Mouse (Mus musculus) telencephalon, adult 2 months (tissue): ENCODE data around the gene B3gnt3.

Source experiments
- DNase-seq: peaks from one replicate; pipeline ENCODE4 v3.0.0-alpha.2; 2011; ENCODE audit warnings: low read depth, low spot score

Gene B3gnt3

DNA sequence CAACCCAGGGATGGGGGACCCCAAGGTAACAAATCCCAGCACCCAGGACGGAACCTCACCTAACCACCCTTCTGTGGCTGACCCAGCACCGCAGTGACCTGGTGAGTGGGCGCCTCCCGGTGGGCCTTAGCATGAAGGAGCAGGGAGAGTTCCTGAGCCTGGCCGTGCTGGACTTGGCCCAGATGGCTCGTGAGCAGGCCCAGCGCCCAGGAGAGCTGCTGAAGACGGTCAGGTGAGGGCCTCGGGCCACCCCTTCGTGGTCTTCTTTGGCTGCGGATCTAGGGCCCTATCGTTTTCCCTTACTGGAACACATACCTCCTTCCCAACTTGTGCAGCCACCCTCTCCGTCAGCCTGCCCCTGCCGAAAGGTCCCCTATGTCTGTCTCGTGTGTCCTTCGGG, 22.5 kb downstream of the B3gnt3 start:
- no peak for DNase-seq

DNA sequence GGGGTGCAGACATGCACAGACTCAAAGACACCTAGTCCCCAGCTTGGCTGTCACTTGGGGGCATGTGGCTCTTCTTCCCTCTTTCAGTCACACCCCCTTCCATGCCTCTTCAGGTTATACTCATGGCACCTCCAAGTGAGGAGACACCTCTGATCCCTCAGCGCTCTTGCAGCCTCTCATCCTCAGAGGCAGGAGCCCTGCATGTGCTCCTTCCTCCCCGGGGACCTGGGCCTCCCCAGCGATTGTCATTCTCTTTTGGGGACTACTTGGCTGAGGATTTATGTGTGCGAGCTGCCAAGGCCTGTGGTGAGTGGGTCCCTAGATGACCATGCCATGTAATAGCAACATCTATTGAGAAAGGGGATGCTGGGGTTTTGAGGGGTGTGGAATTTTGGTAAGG, 23.4 kb downstream of the B3gnt3 start:
- no peak for DNase-seq

DNA sequence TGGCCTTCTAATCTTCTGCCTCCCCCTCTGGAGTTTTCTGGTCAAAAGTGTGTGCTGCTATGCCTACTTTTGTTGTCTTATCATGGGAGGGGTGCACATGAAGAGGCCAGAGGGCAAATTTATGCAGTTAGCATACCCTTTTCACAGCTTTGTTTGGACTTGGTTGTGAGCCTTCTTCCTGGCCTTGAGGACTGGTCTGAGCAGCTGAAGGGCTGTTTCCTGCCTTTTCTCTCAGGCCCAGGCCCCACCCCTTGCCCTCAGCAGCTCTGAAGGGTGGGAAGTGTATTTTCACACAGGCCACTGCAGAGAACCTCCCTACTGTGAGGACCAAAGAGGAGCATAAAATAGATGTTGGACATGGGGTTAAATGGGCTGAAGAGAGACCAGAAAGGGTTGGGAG, 24.0 kb downstream of the B3gnt3 start:
- DNase-seq: no peak

DNA sequence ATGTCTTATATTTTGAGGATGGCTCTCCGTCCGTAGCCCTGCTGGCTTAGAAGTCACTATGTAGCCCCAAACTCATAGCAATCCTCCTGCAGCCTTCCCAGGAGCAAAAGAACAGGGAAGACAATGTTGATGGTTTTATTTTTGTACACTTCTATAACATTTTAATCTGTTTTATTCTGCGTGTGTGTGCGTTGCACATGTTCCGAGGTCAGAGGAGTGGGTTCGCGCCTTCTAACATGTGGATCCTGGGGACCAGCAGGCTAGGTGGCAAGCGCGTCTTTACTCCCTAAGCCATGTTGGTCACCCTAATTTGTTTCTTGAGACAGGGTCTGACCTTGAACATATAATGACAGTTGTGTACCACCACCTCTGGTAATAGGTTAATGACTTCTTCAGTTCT, 24.8 kb downstream of the B3gnt3 start:
- no peak for DNase-seq

DNA sequence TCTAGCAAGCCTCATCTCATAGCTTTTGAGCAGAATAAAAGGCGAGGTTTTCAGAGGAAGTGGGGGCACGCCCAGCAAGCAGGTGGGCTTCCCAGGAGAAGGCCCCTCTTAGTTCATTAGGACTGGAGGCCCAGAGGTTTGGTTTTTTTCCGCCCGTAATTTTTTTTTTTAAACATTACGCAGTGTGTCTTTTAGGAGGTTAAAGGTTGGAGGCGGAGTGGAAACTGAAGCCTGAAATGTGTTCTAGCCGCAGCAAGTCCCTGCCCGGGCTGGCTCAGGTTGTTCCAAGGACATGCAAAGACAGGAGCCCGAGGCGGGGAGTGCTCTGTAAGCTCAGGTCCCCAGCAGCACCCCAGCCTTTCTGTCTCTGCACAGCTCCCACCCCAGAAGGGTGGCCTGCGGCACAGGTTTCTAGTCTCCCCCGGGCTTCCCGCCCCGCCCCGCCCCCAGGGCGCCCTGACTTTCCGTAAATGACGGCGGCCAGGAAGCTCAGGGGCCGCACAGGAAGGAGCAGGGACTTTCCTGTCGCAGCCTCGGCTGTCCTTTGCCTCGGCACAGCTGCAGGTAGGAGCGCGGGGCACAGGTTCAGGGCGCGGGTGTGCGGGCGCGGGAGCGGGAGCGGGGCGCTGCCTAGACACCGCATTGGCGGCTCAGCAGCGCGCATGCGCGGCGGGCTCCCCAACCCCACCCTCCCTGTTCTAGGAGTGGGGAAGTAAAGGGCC, 25.4 kb downstream of the B3gnt3 start, which contains the start of gene Jak3:
TSS of gene Jak3 (plus strand) at position 277 of the 722 bp plus-strand sequence.
- DNase-seq: no peak

DNA sequence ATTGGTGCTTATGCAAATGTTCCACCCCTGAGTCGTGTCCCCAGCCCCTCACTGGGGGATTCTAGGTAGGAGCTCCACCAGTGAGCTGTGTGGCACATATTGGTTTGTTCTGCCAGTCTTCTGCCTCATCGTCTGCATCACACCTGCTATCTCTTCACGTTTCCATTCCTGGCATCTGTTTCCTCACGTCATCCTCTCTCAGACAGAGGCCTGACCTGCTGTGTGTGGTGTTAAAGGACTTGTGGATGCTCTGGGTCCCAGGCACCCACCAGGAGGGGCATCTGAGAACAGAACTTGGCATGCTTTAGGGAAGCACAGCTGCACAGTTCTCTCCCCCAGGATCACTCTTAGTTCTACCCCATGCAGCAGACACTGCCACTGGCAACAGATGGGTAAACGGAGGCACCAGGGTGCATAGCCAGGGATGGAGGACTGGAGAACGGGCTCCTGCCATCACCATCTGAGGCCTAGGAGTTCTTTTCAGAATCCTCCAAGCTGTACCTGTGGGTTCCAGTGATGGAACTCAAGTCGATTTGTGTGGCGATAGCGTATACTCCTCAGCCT, 26.1 kb downstream of the B3gnt3 start:
- DNase-seq: no peak

DNA sequence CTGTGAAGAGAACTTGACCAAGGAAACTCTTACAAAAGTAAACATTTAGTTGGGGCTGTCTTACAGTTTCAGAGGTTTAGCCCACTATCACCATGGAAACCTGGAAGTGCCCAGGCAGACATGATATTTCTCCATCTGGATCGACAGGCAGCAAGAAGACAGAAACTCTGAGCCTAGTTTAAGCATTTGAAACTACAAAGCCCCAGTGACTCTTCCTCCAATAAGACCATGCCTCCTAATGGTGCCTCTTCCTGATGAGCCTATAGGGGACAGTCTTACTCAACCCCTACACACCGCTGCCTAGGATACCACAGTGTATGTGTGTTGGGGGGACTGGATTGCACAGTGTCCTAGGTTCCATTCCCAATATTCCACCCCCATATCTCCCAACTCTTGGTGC, 27.5 kb downstream of the B3gnt3 start:
- no peak for DNase-seq

DNA sequence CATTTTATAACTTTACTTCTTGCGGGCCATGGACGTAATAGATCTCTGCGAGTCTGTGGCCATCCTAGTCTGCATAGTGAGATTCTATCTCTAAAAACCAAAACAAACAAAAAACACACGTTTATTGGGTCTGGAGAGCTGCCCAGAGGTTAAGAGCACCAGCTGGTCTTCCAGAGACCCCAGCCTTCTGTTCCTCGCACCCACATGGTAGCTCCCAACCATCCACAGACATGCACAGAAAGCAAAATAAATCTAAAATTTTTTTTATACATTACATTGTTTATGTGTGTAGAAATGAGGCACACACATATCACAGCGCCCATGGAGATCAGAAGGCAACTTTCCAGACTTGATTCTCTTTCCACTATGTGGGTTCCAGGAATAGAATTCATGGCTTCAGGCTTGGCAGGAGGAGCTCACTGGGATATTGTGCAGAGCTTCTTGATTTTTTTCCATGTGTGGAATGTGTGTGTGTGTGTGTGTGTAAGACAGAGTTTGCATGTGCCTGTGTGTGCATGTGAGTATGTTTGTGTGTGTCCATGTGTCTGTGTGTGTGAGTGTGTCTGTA, 29.3 kb downstream of the B3gnt3 start:
- no peak for DNase-seq

DNA sequence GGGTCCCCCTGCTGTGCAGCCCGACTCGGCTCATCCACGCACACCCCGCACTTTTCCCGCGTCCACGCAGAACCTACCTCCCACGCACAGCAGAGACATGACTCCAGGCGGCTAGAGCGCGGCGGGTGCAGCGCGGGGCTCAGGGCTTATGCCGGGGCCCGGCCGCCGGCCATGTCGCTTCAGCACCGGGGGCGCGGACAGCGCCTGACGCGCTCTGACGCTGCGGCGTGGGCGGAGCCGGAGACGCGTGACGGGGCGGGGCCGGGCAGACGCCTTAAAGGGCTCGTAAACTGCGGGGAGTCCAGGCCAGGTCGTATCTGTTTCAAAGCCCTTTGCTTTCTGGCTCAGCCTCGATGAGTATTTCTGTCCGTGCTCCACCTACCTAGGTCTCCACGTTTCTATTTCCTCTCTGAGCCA, 30.0 kb downstream of the B3gnt3 start, which contains the start of gene Unc13a:
TSS of gene Unc13a (minus strand) at position 209 of the 417 bp plus-strand sequence.
- peak; percentile 81 for DNase-seq

DNA sequence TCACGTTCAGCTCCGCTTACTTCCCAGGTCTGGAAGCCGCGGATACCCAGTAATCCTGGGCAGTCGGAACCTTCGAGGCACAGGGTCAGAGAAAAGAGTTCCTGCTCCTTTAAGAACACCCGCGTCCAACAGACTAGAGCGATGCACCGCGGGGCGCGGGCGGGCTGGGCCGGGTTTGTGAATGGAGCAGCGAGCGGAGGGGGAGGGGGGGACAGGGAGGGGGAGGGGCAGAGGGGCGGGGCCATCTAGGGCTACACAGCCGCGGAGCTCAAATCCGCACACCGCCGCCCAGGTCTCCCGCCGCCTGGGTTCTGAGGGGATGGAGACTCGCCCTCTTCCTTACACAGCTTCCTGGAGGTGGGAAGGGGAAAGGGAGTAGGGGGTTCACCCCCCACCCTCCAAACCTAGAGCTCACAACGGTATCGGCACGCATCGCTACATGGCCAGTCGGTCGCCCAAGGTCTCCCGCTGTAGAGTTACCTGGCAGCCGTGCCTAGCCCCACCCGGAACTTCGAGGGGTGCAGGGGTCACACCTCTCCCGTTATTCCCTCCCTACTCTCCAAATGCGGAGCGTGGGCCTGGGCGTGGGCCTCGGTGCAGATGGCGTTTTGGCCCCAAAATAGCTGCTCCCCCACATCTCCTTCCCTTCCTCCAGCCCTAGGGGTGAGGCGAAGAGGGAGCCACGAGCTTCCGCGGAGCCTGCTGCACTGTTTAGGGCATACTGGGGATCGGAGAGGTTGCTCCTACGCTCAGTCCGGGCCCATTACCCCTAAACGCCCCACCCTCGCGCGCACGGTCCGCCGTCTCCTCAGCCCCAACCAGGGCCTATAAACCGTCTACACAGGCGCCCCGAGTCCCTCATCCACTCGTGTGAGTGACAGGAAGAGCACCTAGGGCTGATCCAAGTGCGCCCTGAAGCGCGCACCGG, 30.7 kb downstream of the B3gnt3 start:
- no peak for DNase-seq

DNA sequence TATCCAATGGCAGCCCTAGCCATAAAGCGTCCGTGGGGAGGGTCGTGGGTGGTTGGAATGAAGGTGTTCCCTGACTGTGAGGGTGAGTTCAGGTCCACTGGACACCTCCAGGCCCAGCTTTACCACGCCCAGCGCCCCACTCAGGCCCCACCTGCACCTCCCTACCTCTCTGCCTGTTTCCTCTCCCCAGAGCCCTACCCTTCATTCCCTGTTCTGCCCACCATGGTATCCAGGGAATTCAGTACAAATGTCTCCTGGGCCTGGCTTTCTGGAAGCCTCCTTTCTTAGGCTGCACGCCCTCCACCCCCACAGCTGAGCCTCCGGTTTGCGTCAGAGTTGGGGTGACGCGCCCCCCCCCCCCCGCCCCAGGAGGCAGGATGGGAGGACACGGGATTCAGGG, 31.4 kb downstream of the B3gnt3 start:
- no peak for DNase-seq

DNA sequence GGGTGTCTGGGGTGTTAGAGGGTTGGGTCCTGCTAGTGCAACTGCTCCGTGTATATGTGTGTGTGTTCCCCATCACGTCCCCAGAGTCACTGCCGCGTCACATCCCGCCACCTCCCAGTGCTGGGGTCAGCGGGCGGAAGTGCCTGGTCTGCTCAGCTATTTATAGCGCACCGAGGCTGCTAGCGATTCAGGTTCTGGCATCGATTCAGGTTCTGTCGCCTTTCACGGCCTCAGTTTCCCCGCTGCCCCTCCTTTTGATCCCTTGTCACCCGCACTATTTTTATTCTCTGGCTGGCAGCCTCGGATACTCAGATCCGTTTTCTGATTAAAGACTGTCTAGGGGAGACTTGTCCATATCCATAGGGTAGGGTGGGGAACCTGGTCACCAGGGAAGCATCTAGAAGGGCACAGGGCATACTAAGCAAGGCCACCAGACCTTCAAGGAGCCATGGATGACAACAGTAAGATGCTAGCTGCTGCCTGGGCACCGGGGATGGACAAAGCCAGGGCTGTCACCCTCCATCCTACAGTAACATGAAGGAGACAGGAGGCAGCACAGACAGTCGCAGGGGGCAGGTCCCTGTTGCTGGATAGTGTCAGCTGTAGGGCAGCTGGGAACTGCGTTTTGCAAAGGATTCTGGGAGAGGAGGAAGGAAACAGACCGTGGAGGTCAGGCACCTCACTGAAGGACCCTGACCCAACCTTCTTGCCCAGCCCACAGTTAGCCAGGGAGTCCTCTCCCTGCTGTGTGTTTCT, 33.2 kb downstream of the B3gnt3 start:
- no peak for DNase-seq

DNA sequence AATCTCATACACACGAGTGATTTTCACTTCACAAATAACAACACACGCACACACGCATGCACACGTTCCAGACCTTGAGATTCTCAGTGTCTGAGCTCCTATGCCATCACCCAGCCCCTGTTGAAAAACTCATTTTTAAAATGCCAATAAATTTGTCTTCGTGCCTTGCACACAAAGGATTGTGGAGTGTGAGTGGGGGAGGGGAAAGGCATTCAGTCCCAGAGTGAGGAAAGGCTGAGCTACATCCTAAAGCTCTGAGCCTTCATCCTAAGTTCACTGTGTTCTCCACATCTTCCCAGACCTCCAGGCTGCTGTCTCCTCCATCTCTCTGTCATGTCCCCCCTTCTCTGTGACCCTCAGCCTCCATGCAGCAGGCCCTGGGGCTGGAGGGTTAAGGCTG, 34.3 kb downstream of the B3gnt3 start:
- no peak for DNase-seq

DNA sequence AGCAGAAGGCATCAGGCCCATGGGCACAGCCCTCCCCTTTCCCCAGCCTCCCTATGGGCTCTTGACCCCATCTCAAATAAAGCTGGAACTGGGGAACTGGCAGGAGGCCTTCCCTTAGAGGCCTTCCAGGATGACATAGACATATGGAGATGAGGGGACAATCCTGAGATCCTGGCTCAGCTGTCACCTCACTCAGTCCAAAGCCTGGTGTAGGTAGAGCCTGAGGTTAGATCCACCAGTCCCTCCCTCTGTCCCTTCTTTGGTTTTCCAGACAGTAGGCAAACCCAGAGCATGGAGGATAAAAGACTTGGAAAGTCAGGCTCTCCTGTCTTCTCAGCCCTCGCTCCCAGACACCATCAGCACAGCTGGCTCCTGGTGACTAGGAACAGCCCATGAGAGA, 34.7 kb downstream of the B3gnt3 start:
- no peak for DNase-seq

DNA sequence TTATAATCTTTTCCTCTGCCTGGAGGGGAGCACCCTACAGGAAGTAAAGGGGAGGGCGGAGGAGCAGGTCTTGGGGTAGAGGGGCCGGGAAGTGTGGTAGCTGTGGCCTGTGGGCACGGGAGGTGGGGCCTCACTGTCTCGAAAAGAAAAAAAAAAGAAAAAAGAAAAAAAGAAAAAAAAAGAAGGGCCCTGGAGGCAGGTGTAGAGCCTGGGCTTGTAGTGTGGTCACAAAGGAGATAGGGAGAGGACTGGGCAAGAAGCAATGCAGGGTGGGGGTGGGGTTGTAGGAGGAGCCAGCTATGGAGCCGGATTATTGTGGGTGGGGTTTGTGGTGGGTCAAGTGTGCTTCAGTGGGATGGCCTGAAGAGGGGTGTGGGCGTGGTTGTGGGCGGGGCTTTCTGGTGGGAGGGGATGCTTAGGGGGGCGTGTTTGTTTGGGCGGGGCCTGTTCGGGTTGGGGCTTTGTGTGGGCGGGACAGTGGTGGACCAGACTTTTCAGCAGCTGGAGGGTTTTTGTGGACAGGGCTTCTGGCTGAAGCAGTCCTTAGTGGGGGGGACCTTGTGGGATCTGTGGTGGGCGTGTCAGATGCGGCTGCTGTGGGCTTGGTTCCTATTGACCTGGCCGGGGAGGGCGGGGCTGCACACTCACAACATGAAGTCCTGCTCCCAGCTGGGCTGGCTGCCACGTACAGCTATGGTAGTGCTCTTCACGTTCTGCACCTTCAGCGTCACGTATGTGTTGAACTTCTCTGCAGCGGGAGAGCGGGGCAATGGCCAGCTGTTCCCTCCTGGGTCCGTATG, 36.1 kb downstream of the B3gnt3 start:
- DNase-seq: no peak

DNA sequence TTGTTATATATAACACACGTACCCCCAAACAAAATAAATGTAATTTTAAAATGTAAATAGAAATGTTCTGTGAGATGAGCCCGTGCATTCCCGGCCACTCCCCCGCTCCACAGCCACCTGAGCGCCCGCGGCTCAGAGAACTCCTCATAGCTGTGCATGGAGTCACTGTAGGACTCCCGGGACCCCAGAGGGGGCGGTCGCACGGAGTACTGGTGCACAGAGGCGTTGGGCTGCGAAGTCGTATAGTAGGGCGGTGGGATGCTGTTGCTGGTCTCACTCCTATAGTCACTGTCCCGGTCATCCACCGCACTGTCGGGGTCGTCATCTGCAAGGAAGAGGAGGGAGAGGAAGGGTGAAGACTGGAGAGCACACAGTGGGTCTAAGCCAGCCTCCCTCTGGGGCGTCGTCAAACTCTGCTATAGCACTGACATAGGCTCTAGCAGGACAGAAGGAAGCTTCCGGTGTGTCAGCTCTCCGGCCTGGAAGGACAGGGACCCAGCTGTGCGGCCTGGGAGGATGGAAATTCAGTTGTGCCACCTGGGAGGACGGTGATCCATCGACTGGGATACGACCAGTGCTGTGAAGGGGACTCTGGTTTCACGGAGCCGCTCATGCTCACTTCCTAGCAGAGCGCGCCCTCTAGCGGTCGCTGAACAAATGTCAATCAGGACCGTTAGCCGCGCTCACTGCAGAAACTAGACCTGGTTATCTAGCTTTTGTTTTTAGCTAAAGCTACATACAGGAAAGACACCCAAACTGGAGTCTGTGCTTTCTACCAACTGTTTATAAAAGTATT, 41.1 kb downstream of the B3gnt3 start:
- DNase-seq: no peak

DNA sequence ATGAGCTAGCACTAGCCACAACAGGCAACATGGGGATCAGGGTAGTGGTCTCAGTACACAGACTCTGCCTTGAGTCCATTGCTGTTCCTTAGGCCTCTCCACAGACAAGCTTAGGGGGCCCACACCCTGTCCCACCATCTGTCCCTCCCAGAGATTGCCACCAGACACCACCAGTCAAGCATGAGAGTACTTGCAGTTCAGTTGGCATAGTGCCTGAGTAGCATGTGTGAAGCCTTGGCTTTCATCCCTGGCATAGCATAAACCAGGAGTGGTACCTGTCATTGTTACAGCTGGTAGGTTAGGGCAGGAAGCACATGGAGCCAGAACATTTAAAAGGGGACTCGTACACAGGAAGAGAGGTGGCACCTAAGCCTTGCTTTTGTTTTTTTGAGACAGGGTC, 41.8 kb downstream of the B3gnt3 start:
- DNase-seq: no peak

DNA sequence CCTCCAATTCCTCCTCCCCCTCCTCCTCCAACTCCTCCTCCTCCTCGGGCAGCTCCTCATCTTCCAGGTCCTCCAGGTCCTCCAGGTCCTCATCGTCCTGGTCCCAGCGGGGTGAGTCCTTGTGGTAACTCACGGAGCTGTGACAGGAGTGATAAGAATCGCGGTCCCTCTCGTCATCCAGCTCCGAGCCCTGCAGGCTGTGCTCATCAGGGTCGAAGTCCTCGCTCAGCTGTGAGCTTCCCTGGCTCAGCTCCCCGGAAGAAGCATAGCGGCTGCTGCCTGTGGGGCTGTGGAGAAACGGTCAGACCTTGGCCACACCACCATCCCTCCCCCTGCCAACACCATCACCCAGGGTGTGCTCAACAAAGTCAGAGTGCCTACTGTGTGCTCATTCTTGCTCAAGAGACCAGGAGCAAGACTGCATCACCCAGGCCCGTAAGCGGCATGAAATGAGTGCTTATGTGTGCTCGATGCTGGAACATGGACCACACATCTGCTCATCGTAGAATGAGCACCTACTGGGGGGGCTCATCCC, 43.0 kb downstream of the B3gnt3 start:
- no peak for DNase-seq

DNA sequence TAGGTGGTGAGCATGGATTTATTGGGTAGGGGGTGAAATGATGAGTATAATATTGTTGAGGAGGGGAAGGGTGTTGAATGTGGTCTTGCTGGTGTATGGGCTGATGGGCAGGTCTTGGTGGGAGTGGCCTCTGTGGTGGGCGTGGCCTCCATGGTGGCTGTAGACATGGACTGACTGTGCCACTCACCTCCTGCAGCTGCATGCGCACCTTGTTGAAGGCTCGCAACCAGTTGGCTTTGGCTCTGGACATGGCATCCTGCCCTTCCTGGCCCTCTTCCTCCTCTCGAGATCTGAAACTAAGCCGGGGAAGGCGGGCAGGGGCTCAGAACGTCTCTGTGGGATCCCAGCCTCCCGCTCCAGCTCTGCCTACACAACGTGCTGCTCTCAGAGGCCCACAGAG, 43.8 kb downstream of the B3gnt3 start:
- no peak for DNase-seq
